Mouse (Mus musculus) induced T-regulatory cell, adult 2 months (primary cell): ENCODE results near the gene B3gnt2.
A peak's percentile ranks its signal among the peaks of the same experiment; 100 is the strongest.

Source experiments
- DNase-seq: peaks from one replicate; pipeline ENCODE4 v3.0.0-alpha.2; 2012; ENCODE audit warnings: low read depth

The B3gnt2 gene

GRCm38 (mm10) chr11:22871628-22872306 lies 11.0 kb upstream of the B3gnt2 start:
- peak; percentile 72 for DNase-seq

- DNase-seq: no peak
These were observed 7.8 kb upstream of the B3gnt2 start for GRCm38 (mm10) chr11:22868582-22868981.

- no peak for DNase-seq
These were observed 6.9 kb upstream of the B3gnt2 start for GRCm38 (mm10) chr11:22867691-22868090.

GRCm38 (mm10) chr11:22865635-22866246 lies 5.0 kb upstream of the B3gnt2 start:
- DNase-seq: peak; percentile 75

GRCm38 (mm10) chr11:22864305-22865060 lies 3.7 kb upstream of the B3gnt2 start:
- no peak for DNase-seq

GRCm38 (mm10) chr11:22863581-22863980 lies 2.8 kb upstream of the B3gnt2 start:
- no peak for DNase-seq

- DNase-seq: peak; percentile 27
These were observed 554 bp upstream of the B3gnt2 start for GRCm38 (mm10) chr11:22861315-22861714.

- peak; percentile 93 for DNase-seq
These were observed 977 bp downstream of the B3gnt2 start for GRCm38 (mm10) chr11:22859633-22860334.

- no peak for DNase-seq
These were observed 1.5 kb downstream of the B3gnt2 start for GRCm38 (mm10) chr11:22859301-22859632.

GRCm38 (mm10) chr11:22858441-22859300 lies 2.1 kb downstream of the B3gnt2 start:
- peak; percentile 74 for DNase-seq

- DNase-seq: peak; percentile 76
These were observed 2.9 kb downstream of the B3gnt2 start for GRCm38 (mm10) chr11:22857705-22858440.

- DNase-seq: peak; percentile 54
These were observed 3.6 kb downstream of the B3gnt2 start for GRCm38 (mm10) chr11:22857106-22857704.

- DNase-seq: peak; percentile 61
These were observed 4.3 kb downstream of the B3gnt2 start for GRCm38 (mm10) chr11:22856371-22856965.

GRCm38 (mm10) chr11:22854571-22854970 lies 6.2 kb downstream of the B3gnt2 start:
- peak; percentile 61 for DNase-seq

- DNase-seq: peak; percentile 72
These were observed 7.1 kb downstream of the B3gnt2 start for GRCm38 (mm10) chr11:22853477-22854157.

GRCm38 (mm10) chr11:22852510-22852909 lies 8.3 kb downstream of the B3gnt2 start:
- DNase-seq: peak; percentile 90

- DNase-seq: peak; percentile 78
These were observed 9.3 kb downstream of the B3gnt2 start for GRCm38 (mm10) chr11:22851416-22851815.

GRCm38 (mm10) chr11:22850077-22850476 lies 10.7 kb downstream of the B3gnt2 start:
- DNase-seq: no peak

GRCm38 (mm10) chr11:22848649-22849195 lies 12.0 kb downstream of the B3gnt2 start:
- peak; percentile 59 for DNase-seq
